Mouse (Mus musculus) hindbrain, embryonic 15.5 days (tissue): ENCODE data around the gene S100a11. TPM values are rescaled to one million over a fixed set of nuclear protein-coding genes. Genes with fewer than 3 reads are reported as not detected.

Experiments used
- ATAC-seq: fragments of 200-750 bp; cut with Nextera tagmentation; 2 replicates; pipeline ENCODE4 v1.8.0; 2017; ENCODE audit warnings: low read depth, moderate number of reproducible peaks, moderate TSS enrichment; ENCODE audit not compliant: low FRiP score
- H3K27ac ChIP-seq: fragments of 300-500 bp; sonication (generic); replicated peaks from 2 replicates; pipeline ENCODE4 v1.5.1; 2015; ENCODE audit warnings: mild to moderate bottlenecking, inconsistent platforms
- H3K27me3 ChIP-seq: fragments of 300-500 bp; sonication (generic); 2 replicates; pipeline ENCODE4 v1.6.1; 2015; ENCODE audit warnings: control low read depth, inconsistent platforms
- H3K36me3 ChIP-seq: fragments of 300-500 bp; sonication (generic); 2 replicates; pipeline ENCODE4 v1.6.1; 2015; ENCODE audit warnings: control low read depth, inconsistent platforms
- H3K4me1 ChIP-seq: fragments of 300-500 bp; sonication (generic); replicated peaks from 2 replicates; pipeline ENCODE4 v1.6.1; 2015; ENCODE audit warnings: control low read depth, inconsistent platforms
- H3K4me2 ChIP-seq: fragments of 300-500 bp; sonication (generic); 2 replicates; pipeline ENCODE4 v1.6.1; 2015; ENCODE audit warnings: moderate library complexity, mild to moderate bottlenecking, inconsistent platforms
- H3K4me3 ChIP-seq: fragments of 300-500 bp; sonication (generic); 2 replicates; pipeline ENCODE4 v1.5.1; 2015; ENCODE audit warnings: mild to moderate bottlenecking, inconsistent platforms
- H3K9ac ChIP-seq: fragments of 300-500 bp; sonication (generic); 2 replicates; pipeline ENCODE4 v1.6.1; 2015; ENCODE audit warnings: inconsistent platforms
- H3K9me3 ChIP-seq: fragments of 300-500 bp; sonication (generic); 2 replicates; pipeline ENCODE4 v1.6.1; 2016; ENCODE audit warnings: control low read depth, inconsistent platforms
- WGBS: fragments of 180-500 bp; shearing (Covaris S2); methylation state at CpG from one replicate; pipeline ENCODE4 v1.1.7; 2015; 5-methylcytosine and 5-hydroxymethylcytosine counted together
- polyA plus RNA-seq: library from polyadenylated mRNA; unstranded; fragments of >200 nt; fragmentation: Nextera tagmentation; extraction: Ambion mirVana; gene quantifications from 2 replicates; pipeline ENCODE4 v1.2.1, GENCODE M21; 2015

The S100a11 gene
- polyA plus RNA-seq, 1 experiment from 2014 or later, result 206 TPM

GRCm38 (mm10) chr3:93568428-93569040 is 48.2 kb downstream of the S100a11 start:
- Histone ChIP-seq H3K4me1 (no peaks in the 10 kb centered on the region), H3K9ac (no peak overlapping the region), H3K27me3 (no peaks in the 10 kb centered on the region), H3K4me2 (no peak overlapping the region), H3K4me3 (no peak overlapping the region), H3K27ac (no peak overlapping the region), H3K9me3 (no peaks in the 10 kb centered on the region), H3K36me3 (peaks cover 4% of the 10 kb centered on the region; the same call in 1 of the 2 replicates)
- WGBS, result 77% methylated on average over 7 of the region's 7 CpGs
- no peak for ATAC-seq

GRCm38 (mm10) chr3:93569046-93569445 is 48.8 kb downstream of the S100a11 start:
- Histone ChIP-seq H3K27me3 (no peaks in the 10 kb centered on the region), H3K4me1 (no peaks in the 10 kb centered on the region), H3K36me3 (peaks cover 4% of the 10 kb centered on the region; the same call in 1 of the 2 replicates), H3K4me3 (no peak overlapping the region), H3K27ac (no peak overlapping the region), H3K9ac (no peak overlapping the region), H3K4me2 (no peak overlapping the region), H3K9me3 (no peaks in the 10 kb centered on the region)
- 67% methylated on average over 2 of the region's 2 CpGs for WGBS
- no peak for ATAC-seq

DNA sequence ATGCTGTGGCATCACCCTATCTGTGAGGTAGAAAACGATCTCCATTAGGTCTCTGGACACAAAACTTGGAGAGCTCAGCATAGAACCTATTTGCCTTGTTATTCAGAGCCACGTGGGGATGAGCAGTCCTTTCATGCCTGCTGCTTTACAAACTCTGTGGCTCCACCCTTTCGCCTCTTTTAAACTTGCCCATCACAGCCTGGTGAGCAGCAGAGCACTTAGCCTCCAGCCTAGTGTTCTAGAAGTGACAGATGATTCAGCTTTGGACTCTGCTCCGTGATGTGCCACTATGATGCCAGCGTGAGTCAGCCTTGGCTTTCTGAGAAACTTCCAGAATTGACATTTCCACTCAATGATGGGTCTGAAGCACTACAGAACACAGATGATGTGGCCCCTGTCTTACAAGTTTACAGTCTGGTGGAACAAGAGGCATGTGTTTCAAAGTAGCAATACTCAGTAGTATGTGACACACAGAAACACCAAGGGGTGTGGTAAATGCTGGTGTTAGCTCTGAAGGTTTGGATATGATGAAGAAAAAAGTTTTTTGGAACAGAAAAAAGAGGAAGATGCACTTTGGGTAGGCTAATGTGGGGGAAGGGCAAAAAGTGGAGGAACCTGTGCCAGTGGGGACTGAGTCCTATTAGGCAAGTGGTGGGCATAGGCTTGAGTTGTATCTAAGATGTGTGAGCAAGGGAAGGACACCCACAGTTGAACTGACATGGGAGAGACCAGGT is 51.9 kb downstream of the S100a11 start:
- Histone ChIP-seq H3K4me3 (no peak overlapping the region), H3K27ac (no peak overlapping the region), H3K4me2 (no peak overlapping the region), H3K4me1 (no peaks in the 10 kb centered on the region), H3K27me3 (no peaks in the 10 kb centered on the region), H3K9me3 (no peaks in the 10 kb centered on the region), H3K9ac (no peak overlapping the region), H3K36me3 (no peaks in the 10 kb centered on the region)
- 73% methylated on average over 5 of the region's 5 CpGs for WGBS
- no peak for ATAC-seq

Other genes starting within 250 kb of the S100a11 start
- gene Flg, start 247.0 kb upstream of the S100a11 start, polyA plus RNA-seq, result not detected in 2 replicates
- 0.01 TPM in 1 of 2 replicates, not detected in the other for gene Hrnr, start 200.7 kb upstream of the S100a11 start, polyA plus RNA-seq
- not detected in 2 replicates for gene Rptn, start 126.8 kb upstream of the S100a11 start, polyA plus RNA-seq
- gene Tchh, start 78.2 kb upstream of the S100a11 start, polyA plus RNA-seq, result 1.2 TPM in 2 replicates
- 0.06 TPM in 1 of 2 replicates, not detected in the other for gene Tchhl1, start 51.7 kb upstream of the S100a11 start, polyA plus RNA-seq
- 168 and 205 TPM in 2 replicates for gene S100a10, start 34.6 kb downstream of the S100a11 start, polyA plus RNA-seq
- not detected in 2 replicates for gene Tdpoz2, start 132.2 kb downstream of the S100a11 start, polyA plus RNA-seq
- not detected in 2 replicates for gene Tdpoz1, start 155.8 kb downstream of the S100a11 start, polyA plus RNA-seq
- gene Gm37596, start 172.6 kb downstream of the S100a11 start, polyA plus RNA-seq, result not detected in 2 replicates